Comparison of ENCODE assay signal across 9 mouse cellular contexts in genomic region chr13:41079859-41080258, GRCm38 (mm10). TPM values are rescaled to one million over a fixed set of nuclear protein-coding genes. Genes with fewer than 3 reads are reported as not detected.
DNase-seq lines count a peak whose midpoint lies in the region; ATAC-seq lines count a peak whose summit lies in the region.
"Had no signal": no experiment of that assay in that cellular context is flagged by ENCODE, and none has a peak within 500 bp of the region (broad histone marks: within the 10 kb centered on the region; RNA-seq: fewer than 3 reads in every experiment).

No protein-coding gene starts in this region.

- no peak for ATAC-seq in heart, embryonic 15.5 days (replicated peaks; ENCODE audit: insufficient number of reproducible peaks, insufficient read depth, low FRiP score, low read depth)
- no peak; the same call in 1 of the 2 replicates for ATAC-seq in forebrain, embryonic 16.5 days
- no peak for ATAC-seq in midbrain, embryonic 11.5 days (ENCODE audit: low FRiP score)

- intact Hi-C loops in heart, postnatal 25 days (cut with DNase I) = no loop called here

- H3K4me3 ChIP-seq in heart, embryonic 15.5 days = no peak overlapping the region
- H3K4me3 ChIP-seq in forebrain, embryonic 16.5 days (replicated peaks; ENCODE audit: low read length) = peak overlapping the region; percentile 49; the same call in 1 of the 2 replicates
- no peak overlapping the region for H3K4me3 ChIP-seq in midbrain, embryonic 11.5 days (ENCODE audit: low read depth, low read length)

- no peak overlapping the region for H3K9ac ChIP-seq in heart, embryonic 15.5 days
- H3K9ac ChIP-seq in forebrain, embryonic 16.5 days (replicated peaks; ENCODE audit: low read depth, low read length) = no peak overlapping the region
- no peak overlapping the region for H3K9ac ChIP-seq in midbrain, embryonic 11.5 days (ENCODE audit: low read length)

- H3K27ac ChIP-seq in heart, embryonic 15.5 days = no peak overlapping the region
- no peak overlapping the region for H3K27ac ChIP-seq in forebrain, embryonic 16.5 days (ENCODE audit: low read length)
- H3K27ac ChIP-seq in midbrain, embryonic 11.5 days (ENCODE audit: low read depth, low read length) = no peak overlapping the region

- H3K4me1 ChIP-seq in heart, embryonic 15.5 days (replicated peaks) = peaks cover 6% of the 10 kb centered on the region
- H3K4me1 ChIP-seq in forebrain, embryonic 16.5 days (replicated peaks; ENCODE audit: control insufficient read depth, insufficient read depth, low read length) = peaks cover 15% of the 10 kb centered on the region
- H3K4me1 ChIP-seq in midbrain, embryonic 11.5 days (ENCODE audit: control insufficient read depth, insufficient read depth, low read length) = peaks cover 10% of the 10 kb centered on the region; the same call in 1 of the 2 replicates

- no peaks in the 10 kb centered on the region for H3K9me3 ChIP-seq in heart, embryonic 15.5 days (replicated peaks)
- H3K9me3 ChIP-seq in forebrain, embryonic 16.5 days (ENCODE audit: control insufficient read depth, low read length) = no peaks in the 10 kb centered on the region
- no peaks in the 10 kb centered on the region for H3K9me3 ChIP-seq in midbrain, embryonic 11.5 days (ENCODE audit: control insufficient read depth, low read length)

- H3K4me2 ChIP-seq in heart, embryonic 15.5 days = peak overlapping the region; percentile 86; the same call in 1 of the 2 replicates
- H3K4me2 ChIP-seq in forebrain, embryonic 16.5 days (ENCODE audit: low read length) = peak overlapping the region; percentile 74
- no peak overlapping the region for H3K4me2 ChIP-seq in midbrain, embryonic 11.5 days

- no peak for DNase-seq in heart, postnatal 25 days (ENCODE audit: low spot score)
- DNase-seq in 416B (ENCODE audit: low read depth) = peak; percentile 61
- peak; percentile 77 for DNase-seq in midbrain, embryonic 11.5 days (ENCODE audit: low spot score, missing footprints)
- DNase-seq in ovary, adult 18-20 months (ENCODE audit: low spot score) = no peak
- no peak for DNase-seq in layer of hippocampus, postnatal 14 days (ENCODE audit: low spot score in 2 of 2)
- DNase-seq in gastrocnemius, postnatal 25 days = no peak

- 60% methylated on average over 5 of the region's 5 CpGs for WGBS in heart, embryonic 15.5 days
- WGBS in forebrain, embryonic 16.5 days = 52% methylated on average over 5 of the region's 5 CpGs
- WGBS in midbrain, embryonic 11.5 days = 59% methylated on average over 5 of the region's 5 CpGs

- no peaks in the 10 kb centered on the region for H3K36me3 ChIP-seq in heart, embryonic 15.5 days
- H3K36me3 ChIP-seq in forebrain, embryonic 16.5 days (ENCODE audit: control insufficient read depth, insufficient read depth) = no peaks in the 10 kb centered on the region
- H3K36me3 ChIP-seq in midbrain, embryonic 11.5 days (ENCODE audit: control insufficient read depth, insufficient read depth, low read length) = no peaks in the 10 kb centered on the region

- peaks cover 26% of the 10 kb centered on the region for H3K27me3 ChIP-seq in heart, embryonic 15.5 days
- peaks cover 2% of the 10 kb centered on the region; the same call in 1 of the 2 replicates for H3K27me3 ChIP-seq in forebrain, embryonic 16.5 days (replicated peaks; ENCODE audit: control insufficient read depth, insufficient read depth, low read length)
- H3K27me3 ChIP-seq in midbrain, embryonic 11.5 days (ENCODE audit: control insufficient read depth, insufficient read depth, low read length) = peaks cover 10% of the 10 kb centered on the region

RNA-seq across cellular contexts. Expression of gene Mak, which starts 0.4 kb away (rescaled TPM):
- polyA plus RNA-seq in heart, embryonic 15.5 days (2015; fragmentation: Nextera tagmentation; extraction: Ambion mirVana) = 0.04 and 0.22 TPM in 2 replicates
- not detected for total RNA-seq in heart, postnatal 25 days (2021)
- 1.6 and 2.1 TPM in 2 replicates for polyA plus RNA-seq in forebrain, embryonic 16.5 days (2015; fragmentation: Nextera tagmentation; extraction: Ambion mirVana)
- 0.61 TPM in 2 replicates for polyA plus RNA-seq in midbrain, embryonic 11.5 days (2014; fragmentation: Nextera tagmentation; extraction: Ambion mirVana)
- under 1 TPM; 0.76 to 0.90 TPM for total RNA-seq in layer of hippocampus, postnatal 14 days (2021)
- total RNA-seq in gastrocnemius, postnatal 25 days (2021) = not detected
- total RNA-seq: heart, postnatal 10 days had no signal

RNA-seq across cellular contexts. Expression of gene Gcm2, which starts 31.0 kb away (rescaled TPM):
- polyA plus RNA-seq in heart, embryonic 15.5 days (2015; fragmentation: Nextera tagmentation; extraction: Ambion mirVana) = 0.06 TPM in 1 of 2 replicates, not detected in the other
- total RNA-seq in heart, postnatal 25 days (2021) = not detected
- not detected in 2 replicates for polyA plus RNA-seq in forebrain, embryonic 16.5 days (2015; fragmentation: Nextera tagmentation; extraction: Ambion mirVana)
- not detected in 2 replicates for polyA plus RNA-seq in midbrain, embryonic 11.5 days (2014; fragmentation: Nextera tagmentation; extraction: Ambion mirVana)
- total RNA-seq in layer of hippocampus, postnatal 14 days (2021) = not detected
- not detected for total RNA-seq in gastrocnemius, postnatal 25 days (2021)
- total RNA-seq: heart, postnatal 10 days had no signal

RNA-seq across cellular contexts. Expression of gene Sycp2l, which starts 34.2 kb away (rescaled TPM):
- not detected in 2 replicates for polyA plus RNA-seq in heart, embryonic 15.5 days (2015; fragmentation: Nextera tagmentation; extraction: Ambion mirVana)
- not detected for total RNA-seq in heart, postnatal 25 days (2021)
- not detected in 2 replicates for polyA plus RNA-seq in forebrain, embryonic 16.5 days (2015; fragmentation: Nextera tagmentation; extraction: Ambion mirVana)
- polyA plus RNA-seq in midbrain, embryonic 11.5 days (2014; fragmentation: Nextera tagmentation; extraction: Ambion mirVana) = not detected in 2 replicates
- total RNA-seq in layer of hippocampus, postnatal 14 days (2021) = under 1 TPM in 1 of 2 experiments, not detected in 1; 0.21 TPM
- total RNA-seq in gastrocnemius, postnatal 25 days (2021) = under 1 TPM in 1 of 2 experiments, not detected in 1; 0.13 TPM
- total RNA-seq: heart, postnatal 10 days had no signal

Comparison
In these comparisons a context has a peak if more than half of its experiments do, and no peak if none do; other contexts are left out.
1. DNase-seq: peak in 416B (single experiment) and midbrain, embryonic 11.5 days (single experiment); none in heart, postnatal 25 days (single experiment), ovary, adult 18-20 months (single experiment), layer of hippocampus, postnatal 14 days (0 of 2) and gastrocnemius, postnatal 25 days (single experiment).